Mouse (Mus musculus): ENCODE measurements around the gene Acin1.
"Not testable (repeated sequence)": the region's sequence is repeated elsewhere in the genome, so short reads cannot be mapped to it uniquely, and the experiment has no call there.

Gene Acin1

DNA sequence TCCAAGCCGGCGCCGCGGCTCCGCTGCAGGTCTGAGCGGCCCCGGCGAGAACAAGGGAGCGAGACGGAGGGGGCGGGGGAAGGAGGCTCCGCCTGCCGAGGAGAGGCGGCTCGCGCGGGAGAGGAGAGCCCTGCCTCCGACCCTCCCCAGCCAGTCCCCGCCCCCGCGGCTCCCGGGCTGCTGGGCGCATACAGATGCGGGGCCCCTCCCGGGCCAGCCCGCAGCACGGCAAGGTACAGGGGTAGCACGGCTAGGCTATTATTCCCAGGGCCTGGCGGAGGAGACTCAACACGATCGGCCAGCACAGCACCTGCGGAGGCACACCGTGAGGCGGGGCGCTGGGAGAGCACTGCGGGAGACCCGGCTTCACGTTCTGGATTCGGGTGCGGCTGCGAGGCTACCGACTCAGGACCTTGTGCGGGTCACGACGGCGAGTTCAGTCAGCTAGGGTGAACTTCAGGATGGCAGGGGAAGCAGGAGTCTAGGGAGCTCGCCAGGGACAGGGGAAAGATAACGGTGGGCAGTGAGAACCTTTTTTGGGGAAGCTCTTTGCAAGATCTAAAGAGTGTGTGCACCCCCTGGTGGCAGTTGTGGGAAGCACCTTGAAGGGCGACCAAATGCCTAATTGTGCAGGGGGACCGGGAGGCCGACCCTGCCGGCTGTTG, 45.3 kb downstream of the Acin1 start, which contains the start of gene Cdh24:
TSS of gene Cdh24 (minus strand) at position 60 of the 665 bp plus-strand sequence.
- DNase-seq = peak; percentile 91

- no peak for DNase-seq
Observed at GRCm38 (mm10) chr14:54640946-54641304, 45.8 kb downstream of the Acin1 start, which contains the start of gene Gm17606. Gene Gm17606, plus strand, starts transcription at chr14:54640952.

GRCm38 (mm10) chr14:54640121-54640520, 46.6 kb downstream of the Acin1 start:
- no peak for DNase-seq

- no peak for DNase-seq
Observed at GRCm38 (mm10) chr14:54638210-54638609, 48.5 kb downstream of the Acin1 start.

- no peak for DNase-seq
Observed at GRCm38 (mm10) chr14:54636954-54637353, 49.8 kb downstream of the Acin1 start.

DNA sequence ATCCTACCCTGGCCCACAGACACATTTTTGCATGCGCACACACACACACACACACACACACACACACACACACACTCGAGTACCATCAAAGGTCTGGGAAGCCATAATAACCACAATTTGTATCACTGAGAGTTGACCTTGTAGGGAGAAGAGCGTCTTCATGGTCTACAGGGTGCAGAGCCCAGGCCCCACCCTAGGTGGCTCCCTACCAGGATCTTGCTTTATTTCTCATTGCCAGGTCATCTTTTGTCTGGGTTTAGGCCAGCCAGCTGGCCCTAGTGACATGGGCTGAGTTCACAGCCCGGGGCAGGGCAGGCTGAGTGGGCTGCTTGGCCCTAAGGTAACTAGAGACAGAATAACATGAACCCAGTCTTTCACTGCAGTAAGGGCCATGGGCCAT, 52.5 kb downstream of the Acin1 start:
- DNase-seq = no peak

DNA sequence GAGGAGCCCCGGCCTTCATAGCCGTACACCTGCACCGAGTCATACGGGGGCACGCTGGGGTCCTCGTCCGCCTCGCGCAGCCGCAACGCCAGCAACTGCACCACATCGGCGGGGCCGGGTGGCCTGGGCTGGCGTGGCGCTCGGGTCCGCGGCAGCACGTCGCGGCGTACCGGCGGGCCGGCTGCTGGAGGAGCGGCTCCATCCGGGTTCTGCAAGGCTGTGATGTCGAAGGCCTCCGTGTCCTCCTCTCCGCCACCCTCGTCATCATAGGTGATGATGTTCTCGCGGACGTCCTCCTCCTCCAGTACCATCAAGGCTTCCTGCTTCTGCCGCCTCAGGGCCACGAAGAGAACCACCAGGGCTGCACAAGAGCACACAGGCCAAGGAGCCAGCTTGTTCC, 54.5 kb downstream of the Acin1 start:
- DNase-seq = no peak

DNA sequence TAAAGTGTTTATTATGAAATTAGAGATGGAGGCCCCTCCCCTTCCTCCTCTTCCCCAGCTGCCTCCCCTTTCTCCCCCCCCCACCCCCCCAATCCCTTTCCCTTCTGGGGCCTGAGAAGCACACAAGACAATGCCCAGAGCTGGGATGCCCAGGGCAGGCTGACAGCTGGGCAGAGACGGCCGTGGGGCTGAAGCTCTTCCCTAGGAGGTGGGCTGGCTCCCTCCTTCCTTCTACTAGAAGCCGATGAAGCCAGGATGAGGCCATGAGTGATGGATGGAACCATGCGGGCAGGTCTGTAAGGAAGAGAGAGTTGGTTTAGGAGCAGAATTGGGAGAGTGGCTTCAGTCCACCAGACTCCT, 55.5 kb downstream of the Acin1 start:
- no peak for DNase-seq

- DNase-seq = no peak
Observed at GRCm38 (mm10) chr14:54630583-54631239, 56.0 kb downstream of the Acin1 start.

DNA sequence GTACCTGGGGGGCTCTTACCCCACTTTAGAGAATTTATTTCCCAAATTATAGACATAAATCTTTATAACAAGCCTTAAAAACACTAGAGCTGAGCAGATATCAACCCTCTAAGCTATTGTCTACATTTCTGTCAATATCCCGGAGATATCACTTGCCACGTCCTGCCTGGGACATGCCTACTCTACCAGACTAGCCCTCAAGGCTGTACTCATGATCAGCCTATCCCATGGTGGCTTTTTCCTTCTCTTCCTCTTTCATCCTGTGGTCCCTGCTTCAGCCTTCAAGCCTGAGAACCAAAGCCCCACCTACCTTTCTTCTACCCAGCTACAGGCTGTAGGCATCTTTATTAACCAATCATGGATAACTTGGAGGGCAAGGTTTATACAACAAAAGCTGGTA, 56.9 kb downstream of the Acin1 start:
- no peak for DNase-seq

GRCm38 (mm10) chr14:54628103-54628502, 58.6 kb downstream of the Acin1 start:
- DNase-seq = no peak

- DNase-seq = no peak
Observed at GRCm38 (mm10) chr14:54624976-54625375, 61.8 kb downstream of the Acin1 start.

- DNase-seq = no peak
Observed at GRCm38 (mm10) chr14:54623334-54623733, 63.4 kb downstream of the Acin1 start.

DNA sequence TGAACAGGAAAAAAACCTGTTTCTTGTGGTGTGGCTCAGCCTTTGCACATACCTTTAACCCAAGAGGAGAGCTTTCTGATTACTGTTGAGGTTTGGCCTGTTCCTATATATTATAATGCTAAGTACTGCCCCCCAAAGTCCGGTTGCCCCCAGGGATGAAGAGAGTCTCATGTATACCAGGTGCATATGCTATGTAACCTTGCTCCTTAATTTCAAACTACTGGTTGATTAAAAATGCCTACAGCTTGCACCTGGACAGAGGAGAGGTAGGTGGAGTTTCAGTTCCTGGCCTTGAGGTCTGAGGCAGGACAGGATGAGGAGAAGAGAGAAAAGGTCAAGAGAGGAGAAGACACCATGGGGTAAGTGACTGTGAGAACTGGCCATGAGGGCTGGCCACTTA, 65.6 kb downstream of the Acin1 start, which contains the start of gene Psmb11:
TSS of gene Psmb11 (plus strand) at position 301 of the 400 bp plus-strand sequence.
- no peak for DNase-seq

GRCm38 (mm10) chr14:54617897-54618365, 68.8 kb downstream of the Acin1 start, which contains the start of gene Psmb5:
Gene Psmb5, minus strand, starts transcription at chr14:54618022.
- DNase-seq = peak; percentile 88

DNA sequence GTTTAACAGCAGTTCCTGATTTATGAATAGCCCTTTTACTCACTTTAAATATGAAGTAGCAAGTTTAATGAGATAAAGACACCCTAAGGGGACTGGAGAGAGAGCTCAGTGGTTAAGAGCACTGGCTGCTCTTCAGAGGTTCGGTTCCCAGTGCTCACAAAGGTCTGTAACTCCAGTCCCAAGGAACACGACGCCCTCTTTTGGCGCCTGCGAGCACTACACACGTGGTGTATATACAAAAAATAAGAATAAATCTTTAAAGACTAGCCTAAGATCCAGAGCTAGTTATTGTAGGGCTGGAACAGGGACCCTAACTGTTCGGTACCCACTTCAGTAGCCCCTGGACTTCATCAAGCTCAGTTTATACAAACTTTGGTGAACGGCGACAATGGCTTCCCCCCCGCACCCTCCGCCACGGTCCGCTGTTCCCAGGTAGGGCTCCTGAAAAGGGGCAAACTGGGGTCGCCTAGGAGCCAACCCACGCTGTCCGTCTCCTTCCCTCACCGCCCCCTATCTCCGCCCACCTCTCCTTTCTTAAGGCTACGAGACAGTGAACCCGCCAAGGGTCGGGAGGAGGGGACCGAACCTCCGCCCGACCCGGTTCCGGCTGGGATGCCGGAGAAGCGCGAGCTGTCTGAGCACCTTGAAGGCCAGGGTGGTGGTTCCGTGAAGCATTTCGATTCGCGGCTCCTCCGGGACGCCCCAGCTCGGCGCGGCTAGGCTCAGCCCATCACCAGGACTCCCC, 69.4 kb downstream of the Acin1 start:
- DNase-seq = no peak

DNA sequence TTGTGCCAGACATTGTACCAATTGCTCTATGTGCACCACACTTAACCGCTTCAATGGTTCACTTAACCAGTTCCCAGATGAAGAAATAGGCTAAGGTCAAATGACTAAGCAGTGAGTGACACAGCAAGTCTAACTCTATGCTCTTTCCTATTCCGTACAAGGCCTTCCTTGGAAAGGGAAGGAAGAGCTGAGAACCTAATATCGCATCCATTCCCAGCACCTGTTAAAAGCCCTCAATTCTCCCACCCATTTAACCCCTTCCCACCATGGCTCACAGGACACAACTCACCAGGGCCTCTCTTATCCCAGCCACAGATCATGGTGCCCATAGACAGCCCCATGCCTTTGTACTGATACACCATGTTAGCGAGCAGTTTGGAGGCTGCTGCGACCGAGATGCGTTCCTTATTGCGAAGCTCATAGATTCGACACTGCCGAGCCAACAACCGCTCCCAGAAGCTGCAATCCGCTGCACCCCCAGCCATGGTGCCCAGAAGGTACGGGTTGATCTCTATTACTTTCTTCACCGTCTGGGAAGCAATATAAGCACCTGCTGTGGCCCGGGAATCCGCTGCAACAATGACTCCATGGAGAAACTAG, 70.4 kb downstream of the Acin1 start:
- DNase-seq = no peak

GRCm38 (mm10) chr14:54614130-54614529, 72.6 kb downstream of the Acin1 start:
- DNase-seq = not testable (repeated sequence)

- peak; percentile 83 for DNase-seq
Observed at GRCm38 (mm10) chr14:54610648-54611047, 76.1 kb downstream of the Acin1 start.

DNA sequence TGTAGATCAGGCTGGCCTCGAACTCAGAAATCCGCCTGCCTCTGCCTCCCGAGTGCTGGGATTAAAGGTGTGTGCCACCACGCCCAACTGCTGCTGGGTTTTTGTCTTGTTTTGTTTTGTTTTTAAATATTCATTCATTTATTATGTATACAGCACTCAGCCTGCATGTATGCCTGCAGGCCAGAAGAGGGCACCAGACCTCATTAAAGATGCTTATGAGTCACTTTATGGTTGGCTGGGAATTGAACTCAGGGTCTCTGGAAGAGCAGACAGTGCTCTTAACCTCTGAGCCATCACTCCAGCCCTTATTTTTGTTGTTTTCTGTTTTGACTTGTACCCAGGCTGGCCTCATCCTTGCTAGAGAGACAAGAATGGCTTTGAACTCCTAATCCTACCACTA, 76.8 kb downstream of the Acin1 start:
- no peak for DNase-seq

DNA sequence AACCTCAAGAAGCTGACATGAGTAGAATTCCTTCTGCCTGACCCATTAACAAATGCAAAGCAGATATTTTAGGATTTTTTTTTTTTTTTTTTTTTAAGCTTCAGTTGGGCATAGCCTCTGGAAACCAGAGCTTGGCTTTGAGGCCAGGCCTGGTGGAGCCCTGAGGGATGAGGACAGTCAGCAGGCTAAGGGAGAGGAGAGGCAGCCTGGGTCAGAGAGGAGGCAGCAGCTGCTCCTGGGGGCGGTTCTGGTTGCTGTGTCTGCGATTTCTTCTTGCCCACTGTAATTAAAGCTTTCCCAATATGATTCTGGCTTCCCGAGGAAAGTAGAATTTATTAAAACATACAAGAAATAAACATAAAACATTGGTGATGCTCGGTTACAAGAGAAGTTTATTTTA, 77.5 kb downstream of the Acin1 start:
- DNase-seq = no peak

DNA sequence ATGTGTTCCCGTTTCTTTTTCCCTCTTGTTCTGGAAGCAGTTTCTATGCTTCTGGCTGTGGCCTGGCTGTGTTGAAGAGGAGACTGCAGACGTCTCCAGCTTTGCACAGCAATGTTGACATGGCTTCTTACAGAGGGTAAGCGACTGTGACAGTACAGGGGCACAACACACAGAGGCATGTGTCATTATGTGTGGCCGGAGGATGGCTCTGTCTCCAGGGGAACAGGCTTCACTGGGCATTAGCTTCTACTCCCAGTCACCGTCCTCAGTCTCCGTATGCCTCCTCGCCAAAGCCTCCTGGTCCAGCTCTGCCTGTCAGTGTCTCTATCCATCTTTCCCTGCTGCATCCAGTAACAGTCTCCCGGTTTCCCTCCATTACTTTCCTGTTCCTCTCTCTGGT, 79.5 kb downstream of the Acin1 start:
- no peak for DNase-seq

GRCm38 (mm10) chr14:54605752-54606321, 80.9 kb downstream of the Acin1 start, which contains the start of gene 4931414P19Rik:
Gene 4931414P19Rik, minus strand, starts transcription at chr14:54605993.
- DNase-seq = peak; percentile 79

All from right cerebral cortex, adult 18-20 months (tissue).